ENCODE assay signal across 9 mouse cellular contexts in the genomic region with DNA sequence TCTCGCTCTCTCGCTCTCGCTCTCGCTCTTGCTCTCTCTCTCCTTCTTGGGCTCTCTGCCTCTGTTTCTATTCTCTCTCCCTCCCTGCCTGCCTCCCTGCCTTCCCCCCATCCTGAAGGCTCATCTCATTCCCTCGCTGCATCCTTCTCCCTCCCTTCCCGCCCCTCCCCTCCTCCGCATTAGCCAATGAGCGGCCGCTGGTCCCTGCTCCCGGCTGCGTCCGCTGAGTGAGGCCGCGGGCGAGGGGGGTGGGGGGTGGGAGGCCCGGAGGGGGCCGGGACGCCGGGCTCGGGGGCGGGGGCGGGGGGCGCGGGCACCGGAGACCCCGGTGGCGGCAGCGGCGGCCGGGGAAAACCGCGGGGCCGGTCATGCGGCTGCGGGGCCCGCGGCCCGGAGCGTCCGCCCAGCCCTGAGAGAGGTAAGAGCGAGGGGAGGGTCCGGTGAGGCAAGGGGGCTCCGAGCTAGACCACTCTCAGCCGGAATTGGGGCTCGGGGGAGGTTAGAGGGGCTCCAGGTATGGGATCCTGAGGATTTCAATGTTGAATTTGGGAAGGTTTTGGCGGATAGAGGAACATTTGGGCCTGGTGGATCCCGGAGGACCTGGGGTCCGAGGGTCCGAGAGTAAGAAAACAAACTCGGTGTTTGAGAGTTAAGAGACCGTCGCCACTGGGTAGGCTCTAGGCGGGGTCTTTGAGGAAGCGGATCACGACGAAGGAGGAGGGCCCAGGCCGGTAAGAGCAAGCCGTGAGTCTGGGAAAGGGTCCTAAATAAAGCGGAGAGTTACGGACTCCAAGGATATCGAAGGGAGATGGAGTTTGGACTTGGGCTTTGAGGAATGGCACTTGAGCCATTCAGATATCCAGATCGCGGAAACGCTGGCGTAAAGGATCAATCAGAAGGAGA. TPM values are rescaled to one million over a fixed set of nuclear protein-coding genes. Genes with fewer than 3 reads are reported as not detected.
DNase-seq lines count a peak whose midpoint lies in the region; ATAC-seq and TF ChIP-seq lines count a peak whose summit lies in the region.
"Had no signal": no experiment of that assay in that cellular context is flagged by ENCODE, and none has a peak within 500 bp of the region (broad histone marks: within the 10 kb centered on the region; RNA-seq: fewer than 3 reads in every experiment).

A gene (plus strand): TSS at position 337 of the 903 bp plus-strand sequence.

- peak; percentile 22 to 51 for DNase-seq in adrenal gland, postnatal 36 days
- peak; percentile 27 to 29 for DNase-seq in heart, postnatal 10 days
- peak in 1 of 2 experiments; percentile 75 for DNase-seq in left cerebral cortex, postnatal 10 days (ENCODE audit: extremely low spot score in 1 of 2, low spot score in 2 of 2)
- no peak for DNase-seq in thymus, postnatal 0 days (ENCODE audit: low spot score)

- peak within 1 kb of the TSS; percentile 73 for H3K4me3 ChIP-seq in ES-Bruce4 (ENCODE audit: low read depth, low read length)
- H3K4me3 ChIP-seq in embryonic fibroblast, embryonic 13.5 days (ENCODE audit: insufficient read depth, low read length) = peak within 1 kb of the TSS; percentile 54
- peak within 1 kb of the TSS; percentile 84 for H3K4me3 ChIP-seq in midbrain, embryonic 15.5 days

- H3K9me3 ChIP-seq in ES-Bruce4 (replicated peaks; ENCODE audit: control insufficient read depth, insufficient read depth, low read length, poor library complexity, severe bottlenecking) = no peaks in the 10 kb centered on the region
- H3K9me3 ChIP-seq in midbrain, embryonic 15.5 days = no peaks in the 10 kb centered on the region

- H3K27ac ChIP-seq in ES-Bruce4 (ENCODE audit: insufficient read depth, low read length) = peak within 1 kb of the TSS; percentile 39
- no peak within 1 kb of the TSS; the same call in 1 of the 2 replicates for H3K27ac ChIP-seq in embryonic fibroblast, embryonic 13.5 days (ENCODE audit: insufficient read depth, low read length)
- peak within 1 kb of the TSS; percentile 86 for H3K27ac ChIP-seq in midbrain, embryonic 15.5 days

- ATAC-seq in midbrain, embryonic 15.5 days (replicated peaks) = peak; percentile 84
- ATAC-seq in monocyte, adult 5-6 weeks (replicated peaks; ENCODE audit: insufficient number of reproducible peaks, low FRiP score, low TSS enrichment, poor library complexity, severe bottlenecking) = no peak

- no peak for TF ChIP-seq POLR2A in ES-Bruce4 (IDR thresholded peaks at IDR 0.05; ENCODE audit: insufficient read depth, low read length)
- peak; percentile 38; the same call in 1 of the 2 replicates for TF ChIP-seq POLR2A in embryonic fibroblast, embryonic 13.5 days (IDR thresholded peaks at IDR 0.05; ENCODE audit: low read depth, low read length)

- WGBS in midbrain, embryonic 15.5 days = under 1% methylated on average over 65 of the region's 65 CpGs

- H3K27me3 ChIP-seq in ES-Bruce4 (ENCODE audit: control insufficient read depth, insufficient read depth, low read length, poor library complexity, severe bottlenecking) = no peaks in the 10 kb centered on the region
- H3K27me3 ChIP-seq in midbrain, embryonic 15.5 days (replicated peaks) = peaks cover 10% of the 10 kb centered on the region; the same call in 1 of the 2 replicates

- no peaks in the 10 kb centered on the region for H3K36me3 ChIP-seq in ES-Bruce4 (ENCODE audit: control insufficient read depth, insufficient read depth, low read length, poor library complexity, severe bottlenecking)
- no peaks in the 10 kb centered on the region for H3K36me3 ChIP-seq in midbrain, embryonic 15.5 days (replicated peaks)

- peak within 1 kb of the TSS; percentile 92 for H3K9ac ChIP-seq in ES-Bruce4 (ENCODE audit: low read depth, poor library complexity, severe bottlenecking)
- peak within 1 kb of the TSS; percentile 69 for H3K9ac ChIP-seq in midbrain, embryonic 15.5 days

- no peak for TF ChIP-seq EP300 in ES-Bruce4 (IDR thresholded peaks at IDR 0.05; ENCODE audit: insufficient read depth, low read depth, low read length)

- peak within 1 kb of the TSS; percentile 82 for H3K4me2 ChIP-seq in midbrain, embryonic 15.5 days

- H3K4me1 ChIP-seq in ES-Bruce4 (ENCODE audit: control insufficient read depth, insufficient read depth, low read length) = no peaks in the 10 kb centered on the region
- no peaks in the 10 kb centered on the region for H3K4me1 ChIP-seq in embryonic fibroblast, embryonic 13.5 days (ENCODE audit: control insufficient read depth, insufficient read depth, low read length)
- H3K4me1 ChIP-seq in midbrain, embryonic 15.5 days = peaks cover 30% of the 10 kb centered on the region

- no peak for TF ChIP-seq CTCF in ES-Bruce4 (IDR thresholded peaks at IDR 0.05; ENCODE audit: low read depth, low read length)
- no peak for TF ChIP-seq CTCF in embryonic fibroblast, embryonic 13.5 days (IDR thresholded peaks at IDR 0.05; ENCODE audit: borderline replicate concordance, insufficient read depth, low read length)

- intact Hi-C loops in heart, postnatal 10 days (cut with DNase I) = no loop called here
- intact Hi-C loops in left cerebral cortex, postnatal 10 days (cut with DNase I) = no loop called here

RNA-seq across cellular contexts. Expression of the gene that starts here (rescaled TPM):
- 57.6 and 60.5 TPM in 2 replicates for polyA plus RNA-seq in ES-Bruce4 (2011; ENCODE audit: insufficient read depth, insufficient read length, low read depth, missing spikeins)
- 1 to 10 TPM; 7.0 to 8.0 TPM for total RNA-seq in adrenal gland, postnatal 36 days (2021)
- 62.4 and 63.7 TPM in 2 replicates for polyA plus RNA-seq in embryonic fibroblast, embryonic 13.5 days (2011; ENCODE audit: insufficient read length, low read depth, missing spikeins)
- total RNA-seq in heart, postnatal 10 days (2021) = 1 to 10 TPM; 7.7 to 9.7 TPM
- total RNA-seq in left cerebral cortex, postnatal 10 days (2021) = 100 to 1,000 TPM; 144 to 148 TPM
- polyA plus RNA-seq in midbrain, embryonic 15.5 days (2015; fragmentation: Nextera tagmentation; extraction: Ambion mirVana) = 4.0 TPM in 2 replicates
- polyA plus RNA-seq in thymus, postnatal 0 days (2015; fragmentation: Nextera tagmentation; extraction: Ambion mirVana) = 0.09 and 0.27 TPM in 2 replicates
- not detected in 3 replicates for total RNA-seq in monocyte, adult 5-6 weeks (2017)
- total RNA-seq: common myeloid progenitor, adult 5-6 weeks had no signal

Comparison
In these comparisons a context has a peak if more than half of its experiments do, and no peak if none do; other contexts are left out.
1. RNA of the gene that starts here (total RNA-seq): 144 to 148 TPM in left cerebral cortex, postnatal 10 days; 7.7 to 9.7 TPM in heart, postnatal 10 days, 7.0 to 8.0 TPM in adrenal gland, postnatal 36 days and not detected in monocyte, adult 5-6 weeks; every median in the first group is over 10 times any median in the second.
2. RNA of the gene that starts here (polyA plus RNA-seq): 62.4 to 63.7 TPM in embryonic fibroblast, embryonic 13.5 days and 57.6 to 60.5 TPM in ES-Bruce4; 4.0 TPM in midbrain, embryonic 15.5 days and 0.09 to 0.27 TPM in thymus, postnatal 0 days; every median in the first group is over 10 times any median in the second.
3. Peak in every context shown above with its lines, with median percentiles within 50 percentile points of each other: H3K4me3 ChIP-seq.